Mouse (Mus musculus) large intestine, adult 2 months (tissue): Measurements from ENCODE around the gene Wnt6. TPM values are rescaled to one million over a fixed set of nuclear protein-coding genes. Genes with fewer than 3 reads are reported as not detected.

Experiments
- polyA plus RNA-seq: library from polyadenylated mRNA; depleted of rRNA; stranded (reverse); fragments of >200 nt; gene quantifications from 2 replicates; pipeline ENCODE4 v1.2.3, GENCODE M21; 2012; rRNA removed

Gene Wnt6
- polyA plus RNA-seq, 1 experiment: 1.2 TPM

Other genes starting within 250 kb of the Wnt6 start
- gene Plcd4, start 229.0 kb upstream of the Wnt6 start, polyA plus RNA-seq: 0.11 TPM in 2 replicates
- gene Usp37, start 227.6 kb upstream of the Wnt6 start, polyA plus RNA-seq: 2.6 and 4.0 TPM in 2 replicates
- 5.3 and 7.4 TPM in 2 replicates for gene Zfp142, start 183.6 kb upstream of the Wnt6 start, polyA plus RNA-seq
- 16.3 and 18.5 TPM in 2 replicates for gene Bcs1l, start 183.6 kb upstream of the Wnt6 start, polyA plus RNA-seq
- 40.2 and 52.1 TPM in 2 replicates for gene Rnf25, start 170.5 kb upstream of the Wnt6 start, polyA plus RNA-seq
- 0.61 and 0.63 TPM in 2 replicates for gene Stk36, start 170.4 kb upstream of the Wnt6 start, polyA plus RNA-seq
- 9.1 and 14.3 TPM in 2 replicates for gene Ttll4, start 110.1 kb upstream of the Wnt6 start, polyA plus RNA-seq
- 17.2 and 32.6 TPM in 2 replicates for gene Cyp27a1, start 58.3 kb upstream of the Wnt6 start, polyA plus RNA-seq
- 0.10 and 0.45 TPM in 2 replicates for gene Prkag3, start 22.7 kb upstream of the Wnt6 start, polyA plus RNA-seq
- gene Wnt10a, start 19.6 kb downstream of the Wnt6 start, polyA plus RNA-seq: 0.04 and 0.25 TPM in 2 replicates
- 0.58 and 0.69 TPM in 2 replicates for gene Cdk5r2, start 83.0 kb downstream of the Wnt6 start, polyA plus RNA-seq
- 0.62 and 0.81 TPM in 2 replicates for gene Fev, start 113.5 kb downstream of the Wnt6 start, polyA plus RNA-seq
- 0.63 and 1.3 TPM in 2 replicates for gene Cryba2, start 121.3 kb downstream of the Wnt6 start, polyA plus RNA-seq
- gene Cfap65, start 163.7 kb downstream of the Wnt6 start, polyA plus RNA-seq: 0.09 and 0.25 TPM in 2 replicates
- 45.0 and 78.1 TPM in 2 replicates for gene Ihh, start 179.8 kb downstream of the Wnt6 start, polyA plus RNA-seq